Mouse (Mus musculus): ENCODE measurements at regions not wholly inside any gene's neighbourhood (a gene's known extent, or its start where the extent isn't known, plus 50 kb on each side); places are given as distances from the start of the nearest gene placed in this dataset.

DNA sequence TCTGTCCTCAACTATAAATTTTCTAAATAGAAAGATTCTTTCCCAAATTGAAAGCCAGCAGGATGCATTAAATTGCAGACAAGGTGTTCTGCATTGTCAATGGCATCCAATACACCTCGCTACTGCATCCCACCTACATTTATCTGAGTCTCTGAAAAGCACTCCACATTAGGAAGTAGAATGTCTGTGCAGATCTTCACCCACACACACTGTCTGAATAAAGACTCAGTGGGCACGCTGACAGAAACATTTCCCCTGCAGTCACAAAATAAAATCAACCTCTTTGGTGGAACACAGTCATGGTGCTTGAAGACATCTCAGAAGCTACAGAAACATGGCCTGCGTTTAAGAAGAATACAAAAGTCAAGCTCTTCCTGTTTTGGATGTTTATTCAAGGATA is 449.0 kb downstream of the Tmem135 start:
- DNase-seq (ENCODE audit: low read depth, low spot score) = no peak

- DNase-seq (ENCODE audit: low read depth, low spot score) = no peak
Observed at GRCm38 (mm10) chr7:88945338-88945737, 458.7 kb downstream of the Tmem135 start.

DNA sequence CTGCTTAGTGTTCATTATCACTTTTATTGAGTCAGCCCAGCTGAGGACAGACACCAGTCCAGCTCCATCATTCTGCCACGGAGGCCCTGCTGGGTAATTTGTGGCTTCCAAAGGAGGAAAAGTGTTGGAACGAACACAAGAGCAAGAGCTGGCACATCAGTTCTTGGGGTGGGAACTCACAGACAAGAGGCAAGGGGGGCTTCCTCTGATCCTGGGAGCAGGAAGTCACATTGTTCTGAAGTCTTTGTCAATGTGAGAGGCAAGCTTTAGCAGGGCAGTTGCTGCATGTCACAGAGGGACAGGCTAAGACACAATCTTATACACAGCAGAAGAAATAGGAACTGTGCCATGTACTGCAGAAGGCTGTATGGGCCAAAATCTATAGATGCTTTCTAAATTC is 459.1 kb downstream of the Tmem135 start:
- no peak for DNase-seq (ENCODE audit: low read depth, low spot score)

DNA sequence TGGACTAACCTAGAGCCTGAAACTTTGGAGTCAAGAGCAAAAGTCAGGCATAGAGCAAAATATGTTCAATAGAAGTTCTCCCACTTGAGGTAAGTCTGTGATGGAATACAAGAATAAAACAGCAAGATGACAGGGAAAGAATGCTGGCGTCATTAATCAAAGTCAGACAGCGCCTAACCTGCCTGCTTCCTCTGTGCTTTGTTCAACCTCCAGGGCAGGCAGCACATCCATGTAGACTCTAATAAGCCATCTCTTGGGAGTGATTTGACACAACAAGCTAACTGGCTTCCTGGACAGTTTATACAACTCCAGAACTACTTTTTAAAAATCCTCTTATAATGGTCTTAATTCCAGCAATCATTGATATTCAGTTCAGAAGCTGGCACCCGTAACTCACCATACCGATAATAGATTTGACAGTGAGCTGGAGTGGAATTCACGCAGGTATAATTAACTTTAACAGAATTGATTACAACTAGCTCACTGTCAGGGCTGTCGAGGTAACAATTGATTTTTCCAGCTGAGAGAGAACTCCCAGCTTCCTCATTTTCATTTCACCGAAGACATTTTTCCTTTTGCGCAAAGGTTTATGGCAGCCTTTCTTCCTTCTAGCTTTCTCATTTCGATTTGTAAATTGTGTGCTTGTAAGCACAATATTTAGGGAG is 462.6 kb downstream of the Tmem135 start:
- no peak for DNase-seq (ENCODE audit: low read depth, low spot score)

DNA sequence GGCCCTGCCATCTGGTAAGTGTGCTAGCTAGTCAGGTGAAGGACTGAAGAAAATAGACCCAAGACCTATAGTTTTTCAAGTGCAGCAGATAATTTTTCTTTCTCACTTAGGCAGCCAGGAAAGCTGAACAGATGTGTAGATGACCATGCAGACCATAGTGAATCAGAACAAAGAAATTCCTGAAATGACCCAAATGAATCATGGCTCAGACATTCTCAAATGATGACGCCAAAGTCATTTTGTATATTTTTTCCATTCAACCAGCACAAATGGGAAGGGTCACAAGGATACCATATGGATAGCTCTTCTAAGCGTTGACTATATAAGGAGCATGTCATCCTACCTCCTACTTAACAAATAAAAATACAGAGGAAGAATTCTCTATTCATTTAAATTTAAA is 463.8 kb downstream of the Tmem135 start:
- no peak for DNase-seq (ENCODE audit: low read depth, low spot score)

DNA sequence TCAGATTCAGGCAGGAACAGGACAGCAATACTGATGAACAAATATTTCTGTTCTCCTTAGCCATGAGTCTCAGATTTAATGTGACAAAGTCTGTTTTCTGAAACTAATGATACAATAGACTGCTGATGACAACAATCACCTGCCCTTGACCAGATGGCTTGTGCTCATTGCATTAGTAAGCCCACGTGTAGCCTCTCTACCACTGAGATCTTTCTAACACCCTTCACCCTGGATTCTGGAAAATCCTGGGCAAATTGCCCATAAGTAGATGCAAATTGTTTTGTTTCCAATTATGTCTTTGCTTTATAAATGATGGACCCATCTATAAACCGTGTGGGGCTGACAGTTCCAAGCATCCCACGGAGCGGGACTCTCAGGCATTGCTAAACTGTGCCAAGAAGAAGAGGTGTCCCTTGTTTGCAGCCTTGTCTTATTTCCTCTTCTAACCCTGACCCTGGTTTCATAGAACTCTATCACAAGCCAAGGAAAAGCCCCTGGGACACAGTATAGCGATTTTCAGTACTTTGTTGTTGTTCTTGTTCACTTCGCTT is 475.7 kb downstream of the Tmem135 start:
- no peak for DNase-seq (ENCODE audit: low read depth, low spot score)
